Mouse (Mus musculus): Measurements from ENCODE around the gene Rap1gap.

Gene Rap1gap

GRCm38 (mm10) chr4:137663491-137663890, 1.0 kb upstream of the Rap1gap start:
- DNase-seq, result no peak

- DNase-seq, result peak; percentile 42
Measured at GRCm38 (mm10) chr4:137664980-137665675, 602 bp downstream of the Rap1gap start.

- DNase-seq, result no peak
Measured at GRCm38 (mm10) chr4:137665791-137666190, 1.3 kb downstream of the Rap1gap start.

GRCm38 (mm10) chr4:137666283-137666957, 1.9 kb downstream of the Rap1gap start:
- DNase-seq, result no peak

- DNase-seq, result no peak
Measured at GRCm38 (mm10) chr4:137666958-137667345, 2.4 kb downstream of the Rap1gap start.

GRCm38 (mm10) chr4:137667747-137668146, 3.2 kb downstream of the Rap1gap start:
- DNase-seq, result peak; percentile 57

- no peak for DNase-seq
Measured at GRCm38 (mm10) chr4:137671711-137672500, 7.4 kb downstream of the Rap1gap start.

- DNase-seq, result no peak
Measured at GRCm38 (mm10) chr4:137675566-137675965, 11.0 kb downstream of the Rap1gap start.

- peak; percentile 85 for DNase-seq
Measured at GRCm38 (mm10) chr4:137676057-137676456, 11.5 kb downstream of the Rap1gap start.

- no peak for DNase-seq
Measured at GRCm38 (mm10) chr4:137676700-137677484, 12.4 kb downstream of the Rap1gap start.

GRCm38 (mm10) chr4:137677906-137678305, 13.4 kb downstream of the Rap1gap start:
- peak; percentile 43 for DNase-seq

GRCm38 (mm10) chr4:137678568-137678967, 14.0 kb downstream of the Rap1gap start:
- no peak for DNase-seq

- no peak for DNase-seq
Measured at GRCm38 (mm10) chr4:137679979-137680550, 15.5 kb downstream of the Rap1gap start.

GRCm38 (mm10) chr4:137680721-137681120, 16.2 kb downstream of the Rap1gap start:
- no peak for DNase-seq

- peak; percentile 68 for DNase-seq
Measured at GRCm38 (mm10) chr4:137681408-137682104, 17.0 kb downstream of the Rap1gap start.

- DNase-seq, result peak; percentile 74
Measured at GRCm38 (mm10) chr4:137682961-137683453, 18.5 kb downstream of the Rap1gap start.

- no peak for DNase-seq
Measured at GRCm38 (mm10) chr4:137684830-137685343, 20.4 kb downstream of the Rap1gap start.

GRCm38 (mm10) chr4:137686303-137686702, 21.8 kb downstream of the Rap1gap start:
- no peak for DNase-seq

- no peak for DNase-seq
Measured at GRCm38 (mm10) chr4:137687234-137687825, 22.8 kb downstream of the Rap1gap start.

GRCm38 (mm10) chr4:137692107-137692902, 27.8 kb downstream of the Rap1gap start:
- no peak for DNase-seq

Data from kidney, adult 18-20 months (tissue).